Mouse (Mus musculus): Measurements from ENCODE around the gene Pam.
"Not testable (repeated sequence)": the region's sequence is repeated elsewhere in the genome, so short reads cannot be mapped to it uniquely, and the experiment has no call there.

Pam gene

DNA sequence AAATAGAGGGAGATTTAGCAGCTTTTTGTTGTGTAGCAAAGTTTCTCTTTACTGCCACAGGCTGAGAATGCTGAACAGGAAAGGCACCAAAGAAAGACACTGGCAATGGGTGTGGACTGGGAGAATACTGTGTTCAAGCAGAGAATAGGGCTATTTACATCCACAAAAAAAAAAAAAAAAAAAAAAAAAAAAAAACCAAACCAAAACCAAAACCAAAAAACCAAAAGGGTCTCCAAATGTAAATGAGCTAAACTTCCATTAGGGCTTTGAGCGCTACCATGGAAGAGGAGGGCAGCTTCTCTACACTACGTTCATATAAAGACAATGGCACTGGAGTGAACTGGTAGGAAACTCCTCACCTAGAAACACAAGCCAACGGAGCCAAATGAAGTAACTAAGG is 274.2 kb downstream of the Pam start:
- no peak for DNase-seq

DNA sequence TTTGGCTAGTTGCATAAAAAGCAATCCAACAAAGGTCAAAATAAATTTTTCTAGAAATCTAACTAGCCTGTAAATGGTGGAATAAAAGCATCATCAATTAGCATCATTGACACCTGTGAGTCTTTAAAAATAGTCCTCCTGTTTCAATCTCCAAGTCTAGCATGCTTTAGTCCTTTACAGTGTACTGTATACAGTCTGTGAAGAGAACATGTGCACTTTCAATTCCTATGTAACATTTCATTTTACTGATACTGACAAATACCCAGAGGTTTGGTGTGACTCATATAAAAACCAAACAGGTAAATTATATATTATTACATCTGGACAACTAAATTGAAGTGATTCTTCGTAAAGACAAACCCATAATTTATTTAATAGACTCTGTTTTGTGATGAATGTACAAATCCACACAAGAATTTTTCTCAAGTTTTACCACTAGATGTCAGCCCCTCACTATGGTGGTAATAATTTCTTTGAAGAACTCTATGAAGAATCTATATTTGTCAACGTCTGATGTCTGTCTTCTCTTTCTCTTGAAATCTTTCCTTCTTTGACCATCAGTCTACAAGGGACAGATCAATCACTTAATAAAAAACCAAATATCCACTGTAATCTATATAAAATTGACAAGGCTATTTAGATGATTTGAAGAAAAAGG is 286.1 kb downstream of the Pam start:
- DNase-seq: no peak

DNA sequence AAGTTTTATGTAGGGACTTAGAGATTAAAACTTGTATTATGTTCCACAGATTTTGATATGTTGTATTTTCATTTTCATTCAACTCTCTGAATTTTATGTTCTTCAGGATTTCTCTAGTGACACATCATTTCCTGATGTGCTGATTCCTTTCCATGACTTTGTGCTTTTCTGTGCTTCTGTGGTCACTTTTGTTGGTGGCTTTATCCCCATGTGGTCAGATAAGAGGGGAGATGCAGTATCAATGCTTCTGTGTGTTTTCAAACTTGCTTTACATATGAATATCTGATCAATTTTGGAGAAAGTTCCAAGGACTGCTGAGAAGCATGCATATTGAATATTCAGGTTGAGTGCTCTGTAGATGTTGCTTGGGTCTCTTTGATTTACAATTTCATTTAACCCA is 290.9 kb downstream of the Pam start:
- DNase-seq: no peak

- DNase-seq: no peak
These were observed 293.1 kb downstream of the Pam start for GRCm38 (mm10) chr1:97802207-97802902.

GRCm38 (mm10) chr1:97795936-97796335 is 299.5 kb downstream of the Pam start:
- no peak for DNase-seq

- DNase-seq: no peak
These were observed 301.3 kb downstream of the Pam start for GRCm38 (mm10) chr1:97794110-97794509.

DNA sequence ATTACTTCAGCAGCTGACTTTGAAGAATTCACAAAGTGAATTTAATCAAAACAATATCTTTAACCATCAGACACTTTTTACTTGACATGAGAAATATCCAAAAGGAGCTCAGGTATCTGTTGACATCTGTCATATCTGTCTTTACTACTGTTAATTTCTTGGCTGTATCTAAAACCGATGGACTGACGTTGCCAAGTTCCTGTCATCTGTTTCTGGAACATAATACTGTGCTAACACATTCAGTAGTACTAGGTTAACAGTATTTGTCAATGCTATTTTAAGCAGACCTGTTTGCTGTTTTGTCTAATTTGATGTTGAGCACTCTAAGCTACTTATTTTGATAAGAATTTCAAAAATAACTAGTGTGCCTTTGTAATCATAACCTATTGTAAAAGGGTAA is 307.0 kb downstream of the Pam start:
- no peak for DNase-seq

DNA sequence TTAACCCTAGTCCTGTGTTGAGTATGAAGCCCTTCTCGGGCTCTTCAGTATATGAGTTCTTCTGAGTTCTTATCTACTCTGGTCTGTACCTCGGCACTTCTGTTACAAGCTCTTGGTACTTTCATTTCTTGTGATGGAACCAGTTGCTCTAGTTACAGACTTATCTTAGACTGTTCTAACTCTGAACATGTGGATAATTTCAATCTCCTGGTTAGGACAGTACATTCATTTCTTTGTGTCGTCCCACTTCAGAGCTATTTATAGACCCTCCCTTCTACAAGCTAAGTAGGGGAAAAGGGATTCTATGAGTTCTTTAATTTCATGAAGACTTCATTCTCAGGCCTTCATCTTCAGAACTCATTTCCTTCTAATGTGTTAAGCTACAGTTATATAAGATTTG is 307.8 kb downstream of the Pam start:
- no peak for DNase-seq

GRCm38 (mm10) chr1:97785685-97786393 is 309.6 kb downstream of the Pam start:
- no peak for DNase-seq

- DNase-seq: no peak
These were observed 310.5 kb downstream of the Pam start for GRCm38 (mm10) chr1:97784928-97785327.

DNA sequence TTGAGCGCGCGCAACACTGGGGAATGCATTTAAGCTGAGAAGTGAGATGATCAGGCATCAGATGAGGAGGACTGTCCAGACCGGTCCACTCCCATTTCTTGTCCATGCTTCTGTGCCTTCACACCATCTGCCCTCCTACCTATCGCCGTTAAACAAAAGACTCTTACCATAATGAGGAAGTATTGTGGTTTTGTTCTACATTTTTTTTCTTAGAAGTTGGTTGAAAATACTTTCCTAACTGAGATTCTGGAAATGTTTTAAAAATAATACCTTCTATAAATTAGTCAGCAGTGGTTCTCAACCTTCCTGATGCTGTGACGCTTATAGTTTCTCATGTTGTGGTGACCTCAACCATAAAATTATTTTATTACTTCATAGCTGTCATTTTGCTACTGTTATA is 313.8 kb downstream of the Pam start:
- DNase-seq: no peak

DNA sequence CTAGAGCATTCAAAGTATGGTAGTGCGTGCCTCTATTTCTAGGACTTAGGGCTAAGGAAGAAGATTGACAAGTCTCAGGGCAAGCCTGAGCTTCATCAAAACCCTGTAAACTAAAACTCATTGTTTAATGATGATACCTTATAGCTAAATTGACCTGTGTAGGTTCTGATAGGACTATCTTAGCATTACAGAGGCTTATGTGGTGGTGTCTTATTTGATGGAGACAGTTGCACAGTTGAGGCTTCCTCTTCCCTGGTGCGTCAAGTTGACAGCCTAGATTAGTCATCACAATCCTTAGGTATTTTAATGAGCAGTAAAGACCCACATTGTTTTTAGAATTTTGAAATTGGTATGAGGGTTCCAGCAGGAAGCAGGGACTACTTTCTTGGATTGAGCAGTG is 321.5 kb downstream of the Pam start:
- DNase-seq: no peak

GRCm38 (mm10) chr1:97773362-97773761 is 322.1 kb downstream of the Pam start:
- no peak for DNase-seq

DNA sequence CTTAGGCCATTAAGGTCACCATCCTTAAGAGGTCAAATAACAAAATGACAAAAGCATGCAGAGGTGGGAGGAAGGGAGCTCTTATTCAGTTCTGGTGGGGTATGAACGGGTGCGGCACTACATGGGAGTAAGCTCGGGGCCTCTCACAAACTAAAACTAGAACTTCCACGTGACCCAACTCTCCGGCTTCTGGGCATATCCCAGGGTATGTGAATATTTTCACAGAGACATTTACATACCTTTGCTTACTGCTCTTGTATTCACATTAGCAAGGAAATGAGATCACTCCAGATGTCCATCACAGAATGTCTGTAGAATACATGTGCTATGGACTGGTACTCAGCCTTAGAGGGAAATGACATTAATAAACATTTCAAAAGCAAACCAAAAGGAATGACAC is 323.7 kb downstream of the Pam start:
- no peak for DNase-seq

GRCm38 (mm10) chr1:97771118-97771517 is 324.3 kb downstream of the Pam start:
- DNase-seq: no peak

- DNase-seq: peak; percentile 95
These were observed 325.3 kb downstream of the Pam start, which contains the start of the genes Gin1 and Ppip5k2 for GRCm38 (mm10) chr1:97769904-97770753. Gene Gin1, plus strand, starts transcription at chr1:97770172. Gene Ppip5k2, minus strand, starts transcription at chr1:97770411.

DNA sequence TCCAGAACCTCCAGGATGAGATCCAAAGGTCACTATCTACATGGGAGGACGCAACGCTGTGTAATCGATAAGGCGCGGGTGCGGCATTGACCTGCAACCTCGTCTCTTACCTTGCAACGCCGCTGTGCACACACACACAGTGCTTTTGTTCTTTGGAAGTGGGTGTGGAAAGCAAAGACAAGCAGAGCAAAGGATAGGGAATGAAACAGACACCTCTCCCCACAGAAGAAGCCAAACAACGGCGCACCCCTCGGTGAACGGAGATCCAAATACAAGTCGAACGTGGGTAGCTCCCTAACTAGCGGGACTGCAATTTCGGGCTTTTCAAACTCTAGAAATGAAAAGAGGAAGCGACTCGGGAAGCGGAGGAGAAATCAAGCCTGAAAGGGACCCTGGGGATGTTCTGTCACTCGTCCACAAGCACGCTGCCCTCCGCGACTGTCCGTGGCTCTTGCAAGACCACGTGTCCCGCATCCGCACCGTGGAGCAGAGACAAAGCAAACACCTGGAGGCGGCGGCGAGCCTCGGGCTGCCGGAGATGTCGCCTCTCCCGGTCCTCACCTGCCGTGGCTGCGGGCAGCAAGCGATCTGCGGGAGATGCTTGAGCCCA is 326.0 kb downstream of the Pam start:
- peak; percentile 48 for DNase-seq

DNA sequence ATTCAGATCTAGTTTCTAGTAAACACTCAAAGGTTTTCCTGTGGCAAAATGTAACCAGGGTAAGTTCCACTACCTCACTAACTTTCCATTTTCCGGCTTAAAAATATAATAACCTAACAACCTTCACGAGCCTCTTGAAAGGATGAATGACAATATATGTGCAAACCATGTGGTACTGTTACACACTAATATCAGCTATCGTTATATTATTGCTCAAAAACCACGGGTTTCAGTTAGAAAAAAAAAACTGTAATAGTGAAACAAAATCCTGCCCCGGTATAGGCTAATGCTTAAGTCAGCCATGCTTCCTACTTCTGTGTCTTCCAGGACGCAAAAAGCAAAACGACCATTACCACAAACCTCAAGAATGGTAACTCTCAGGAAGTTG is 326.5 kb downstream of the Pam start:
- no peak for DNase-seq

- DNase-seq: no peak
These were observed 327.4 kb downstream of the Pam start for GRCm38 (mm10) chr1:97768089-97768488.

- not testable (repeated sequence) for DNase-seq
These were observed 329.7 kb downstream of the Pam start for GRCm38 (mm10) chr1:97765712-97766111.

GRCm38 (mm10) chr1:97761477-97761876 is 334.0 kb downstream of the Pam start:
- DNase-seq: no peak

DNA sequence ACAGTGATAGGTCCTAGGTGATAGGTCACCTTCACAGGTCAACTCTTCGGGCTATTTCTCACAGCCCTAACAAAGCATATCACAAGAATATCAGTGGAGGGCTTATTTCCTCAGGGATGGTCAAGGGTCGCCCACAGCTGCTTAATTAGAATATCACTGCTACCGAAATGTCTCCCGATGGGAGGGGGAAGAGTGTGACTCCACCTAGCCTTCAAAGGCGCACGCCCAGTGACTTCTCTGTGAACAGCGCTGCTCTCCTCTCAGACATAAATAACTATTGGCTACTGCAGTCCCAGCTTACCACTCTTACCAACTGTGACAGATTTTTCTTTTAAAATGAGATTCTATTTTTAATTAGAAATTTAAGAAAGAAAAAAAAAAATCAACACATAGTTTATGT is 334.8 kb downstream of the Pam start:
- DNase-seq: no peak

DNA sequence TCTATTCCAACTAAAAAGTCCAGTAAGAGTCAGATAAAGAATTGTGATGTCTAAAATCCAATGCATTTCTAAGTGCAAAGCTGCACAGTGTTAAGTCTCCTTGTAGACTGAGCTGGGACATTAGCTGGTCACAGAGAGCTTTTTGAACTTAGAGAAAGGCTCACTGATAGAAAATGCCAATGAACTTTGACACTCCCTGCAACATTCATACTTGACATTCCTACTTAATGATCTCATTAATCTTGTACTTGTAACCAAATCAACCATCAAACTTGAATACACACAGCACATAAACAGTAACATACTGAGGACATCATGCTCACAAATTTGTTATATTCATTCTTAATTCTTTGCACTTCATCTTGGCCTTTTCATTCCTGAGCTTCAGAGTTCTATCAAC is 335.6 kb downstream of the Pam start:
- no peak for DNase-seq
